ENCODE assay signal across 8 mouse cellular contexts in genomic region chr10:69834700-69835099, GRCm38 (mm10).
DNase-seq lines count a peak whose midpoint lies in the region; ATAC-seq lines count a peak whose summit lies in the region.
"Had no signal": no experiment of that assay in that cellular context is flagged by ENCODE, and none has a peak within 500 bp of the region (broad histone marks: within the 10 kb centered on the region; RNA-seq: fewer than 3 reads in every experiment).

No protein-coding gene starts in this region.

- H3K4me2 ChIP-seq in limb, embryonic 15.5 days: no peak overlapping the region
- no peak overlapping the region for H3K4me2 ChIP-seq in liver, embryonic 11.5 days
- H3K4me2 ChIP-seq: liver, embryonic 15.5 days had no signal

- H3K4me3 ChIP-seq in limb, embryonic 15.5 days: no peak overlapping the region
- no peak overlapping the region for H3K4me3 ChIP-seq in liver, embryonic 11.5 days (ENCODE audit: low read depth, low read length)
- H3K4me3 ChIP-seq: liver, embryonic 15.5 days had no signal

- no peaks in the 10 kb centered on the region for H3K27me3 ChIP-seq in limb, embryonic 15.5 days
- no peaks in the 10 kb centered on the region for H3K27me3 ChIP-seq in liver, embryonic 11.5 days (replicated peaks; ENCODE audit: control insufficient read depth, insufficient read depth, low read length)
- H3K27me3 ChIP-seq: liver, embryonic 15.5 days had no signal

- H3K9me3 ChIP-seq in limb, embryonic 15.5 days: no peaks in the 10 kb centered on the region
- H3K9me3 ChIP-seq in liver, embryonic 11.5 days (ENCODE audit: control insufficient read depth, low read length): no peaks in the 10 kb centered on the region
- H3K9me3 ChIP-seq: liver, embryonic 15.5 days had no signal

- no peaks in the 10 kb centered on the region for H3K36me3 ChIP-seq in limb, embryonic 15.5 days
- no peaks in the 10 kb centered on the region for H3K36me3 ChIP-seq in liver, embryonic 11.5 days (ENCODE audit: control insufficient read depth, insufficient read depth, low read length)
- H3K36me3 ChIP-seq: liver, embryonic 15.5 days had no signal

- 0 out of 2 replicates have a peak, but pooled peaks have one; percentile 36 for ATAC-seq in limb, embryonic 15.5 days (ENCODE audit: insufficient number of reproducible peaks, low FRiP score, low TSS enrichment, low read depth)
- ATAC-seq in liver, embryonic 11.5 days (replicated peaks; ENCODE audit: low FRiP score): no peak

- intact Hi-C loops in left cerebral cortex, postnatal 14 days (cut with DNase I): loop anchor here (10.0 kb wide), 1 partner anchor 380 kb away; no protein-coding TSS in a partner anchor

- 26% methylated on average over 4 of the region's 4 CpGs for WGBS in limb, embryonic 15.5 days
- 85% methylated on average over 4 of the region's 4 CpGs for WGBS in liver, embryonic 11.5 days

- DNase-seq in 416B (ENCODE audit: low read depth): peak; percentile 36
- DNase-seq in NIH3T3 (ENCODE audit: low read depth): peak; percentile 93
- DNase-seq in heart, adult 9 months (ENCODE audit: low spot score in 2 of 2): peak; percentile 24 to 30
- no peak for DNase-seq in layer of hippocampus, postnatal 10 days (ENCODE audit: low spot score in 2 of 2)
- no peak for DNase-seq in liver, embryonic 11.5 days (ENCODE audit: low spot score)
- no peak for DNase-seq in left cerebral cortex, postnatal 14 days (ENCODE audit: low spot score in 2 of 2)

- H3K27ac ChIP-seq in limb, embryonic 15.5 days: peak overlapping the region; percentile 7; the same call in 1 of the 2 replicates
- no peak overlapping the region for H3K27ac ChIP-seq in liver, embryonic 11.5 days (ENCODE audit: low read depth, low read length)
- H3K27ac ChIP-seq: liver, embryonic 15.5 days had no signal

- H3K9ac ChIP-seq in limb, embryonic 15.5 days: no peak overlapping the region
- H3K9ac ChIP-seq in liver, embryonic 11.5 days (ENCODE audit: low read depth, low read length): no peak overlapping the region
- H3K9ac ChIP-seq: liver, embryonic 15.5 days had no signal

- peaks cover 4% of the 10 kb centered on the region for H3K4me1 ChIP-seq in limb, embryonic 15.5 days
- no peaks in the 10 kb centered on the region for H3K4me1 ChIP-seq in liver, embryonic 11.5 days (replicated peaks; ENCODE audit: control insufficient read depth, insufficient read depth, low read length)
- H3K4me1 ChIP-seq: liver, embryonic 15.5 days had no signal

Comparison
In these comparisons a context has a peak if more than half of its experiments do, and no peak if none do; other contexts are left out.
1. DNase-seq: peak in 416B (single experiment), NIH3T3 (single experiment) and heart, adult 9 months (2 of 2); none in layer of hippocampus, postnatal 10 days (0 of 2), liver, embryonic 11.5 days (single experiment) and left cerebral cortex, postnatal 14 days (0 of 2).